Mouse (Mus musculus) skeletal muscle tissue, adult 2 months (tissue): ENCODE measurements around the gene Ankdd1a.

ENCODE experiments used
- DNase-seq: peaks from one replicate; pipeline ENCODE4 v3.0.0-alpha.2; 2012; ENCODE audit warnings: low read depth, low spot score

Gene Ankdd1a

DNA sequence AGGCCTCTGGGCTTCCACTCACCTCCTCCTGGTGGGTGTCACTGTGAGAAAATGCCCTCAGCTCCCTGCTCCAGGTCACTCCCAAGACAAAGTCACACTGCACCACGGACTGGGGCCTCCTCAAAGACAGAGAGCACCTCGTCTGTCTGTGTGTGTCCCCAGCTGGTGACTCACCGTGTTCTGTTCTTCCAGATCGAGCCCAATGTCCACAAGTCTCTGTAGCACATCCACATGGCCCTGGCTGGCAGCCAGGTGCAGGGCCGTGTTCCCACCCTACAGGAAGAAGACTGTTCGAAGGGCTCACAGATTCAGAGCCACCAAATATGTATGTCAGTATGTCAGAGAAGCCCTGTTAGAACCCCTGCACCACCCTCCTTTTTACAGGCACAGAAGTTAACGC lies 11.5 kb downstream of the Ankdd1a start:
- no peak for DNase-seq

DNA sequence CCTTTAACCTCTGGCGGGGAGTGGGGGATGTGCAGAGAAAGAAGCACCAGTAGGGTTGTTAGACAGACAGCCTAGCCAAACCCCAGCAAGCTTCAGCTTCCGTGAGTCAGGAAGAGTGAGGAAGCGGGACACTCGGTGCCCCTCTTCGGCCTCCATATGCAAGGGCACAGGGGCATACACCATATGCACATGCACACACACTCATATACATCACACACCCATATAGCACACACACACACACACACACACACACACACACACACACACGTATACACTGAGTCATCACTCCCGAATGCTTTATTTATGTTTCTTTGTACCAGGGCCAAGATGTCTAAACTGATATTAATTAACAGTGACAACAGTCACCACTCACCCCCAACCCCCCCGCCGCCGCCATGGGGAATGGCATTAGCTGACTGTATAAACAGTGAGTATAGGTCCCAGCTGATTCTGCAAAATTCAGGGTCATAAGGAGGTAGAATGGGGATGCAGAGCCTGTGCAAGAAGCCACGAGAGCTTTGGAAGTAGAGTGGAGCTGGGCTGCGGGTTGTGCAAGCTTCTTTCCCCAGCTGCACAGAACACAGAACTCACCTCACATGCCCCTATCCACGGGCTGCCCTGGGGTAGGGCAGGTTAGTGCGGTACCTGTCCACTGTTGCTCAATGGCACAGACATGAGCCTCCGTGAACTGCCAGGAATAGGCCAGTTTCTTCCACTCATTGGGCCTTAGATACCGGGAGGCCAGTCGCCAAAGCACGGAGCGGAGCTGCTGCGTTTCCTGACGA lies 17.1 kb downstream of the Ankdd1a start:
- DNase-seq: no peak

DNA sequence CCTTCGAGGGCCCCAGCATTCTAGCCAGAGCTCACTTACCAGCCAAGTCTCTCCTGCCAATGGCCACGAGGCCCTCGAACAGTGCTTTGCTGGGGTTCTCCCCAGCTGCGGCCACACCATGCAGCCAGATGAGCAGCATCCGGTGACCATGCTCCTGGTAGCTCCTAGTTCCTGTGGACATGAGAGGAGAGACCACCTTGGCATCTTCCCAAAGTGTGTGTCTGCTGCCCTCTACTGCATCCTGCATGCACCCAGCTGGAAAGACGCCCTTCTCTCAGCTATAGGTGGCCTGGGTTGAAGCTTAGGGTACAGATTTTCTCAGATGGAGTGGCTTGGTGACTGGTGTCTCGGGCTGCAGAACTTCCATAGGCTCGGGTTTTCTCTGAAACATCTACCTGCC lies 17.8 kb downstream of the Ankdd1a start:
- no peak for DNase-seq

DNA sequence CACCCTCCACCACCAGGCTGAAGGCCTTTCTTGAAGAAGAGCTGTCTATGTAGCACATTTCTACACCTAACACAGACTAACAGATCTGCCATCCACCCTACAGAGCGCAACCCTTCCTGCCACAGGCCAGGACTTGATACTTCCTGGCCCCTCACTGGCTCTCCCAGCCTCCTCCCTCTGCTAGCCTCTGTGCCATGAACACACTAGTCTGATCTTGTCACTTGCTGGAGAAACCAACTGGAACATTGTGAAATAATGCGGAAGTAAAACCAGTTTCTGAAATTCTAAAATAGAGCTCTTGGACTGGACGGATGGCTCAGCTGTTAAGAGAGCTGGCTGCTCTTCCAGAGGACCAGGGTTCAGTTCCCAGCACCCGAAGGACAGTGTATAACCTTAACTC lies 27.1 kb downstream of the Ankdd1a start:
- DNase-seq: no peak

DNA sequence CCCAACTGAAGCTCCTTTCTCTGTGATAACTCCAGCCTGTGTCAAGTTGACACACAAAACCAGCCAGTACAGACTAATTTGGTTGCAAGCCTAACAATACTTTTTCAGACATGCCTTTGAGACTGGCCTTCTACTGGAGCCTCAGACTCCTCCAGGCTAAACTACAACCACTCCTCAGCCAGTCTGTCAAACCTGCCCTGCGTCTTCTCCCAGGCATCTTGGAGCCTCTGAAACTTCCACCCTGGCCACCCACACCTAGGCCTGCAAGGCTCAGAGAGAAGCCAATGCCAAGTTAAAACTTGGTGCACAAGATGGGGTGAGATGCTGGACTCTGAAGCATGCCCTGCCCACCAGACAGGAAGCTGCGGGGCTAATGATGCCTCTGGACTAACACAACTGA lies 27.6 kb downstream of the Ankdd1a start:
- no peak for DNase-seq

DNA sequence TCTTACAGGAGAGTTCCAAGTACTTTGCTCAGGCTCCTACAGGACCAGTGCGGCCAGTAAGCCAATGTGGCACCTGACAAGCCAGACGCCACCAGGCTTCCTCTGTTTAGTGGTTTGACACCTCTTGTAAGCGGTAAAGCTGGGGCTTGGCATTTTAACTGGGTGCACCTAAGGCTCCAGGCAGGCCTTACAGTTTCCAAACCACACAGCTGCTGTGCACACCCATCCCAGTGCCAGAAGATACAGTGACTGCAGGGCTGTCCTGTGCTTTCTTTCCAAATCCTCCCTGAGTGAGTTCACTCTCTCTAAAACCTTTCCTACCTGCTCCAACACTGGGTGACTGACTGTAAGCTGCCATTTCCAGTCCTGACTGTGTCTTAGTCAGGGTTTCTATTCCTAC lies 28.5 kb downstream of the Ankdd1a start:
- DNase-seq: no peak

DNA sequence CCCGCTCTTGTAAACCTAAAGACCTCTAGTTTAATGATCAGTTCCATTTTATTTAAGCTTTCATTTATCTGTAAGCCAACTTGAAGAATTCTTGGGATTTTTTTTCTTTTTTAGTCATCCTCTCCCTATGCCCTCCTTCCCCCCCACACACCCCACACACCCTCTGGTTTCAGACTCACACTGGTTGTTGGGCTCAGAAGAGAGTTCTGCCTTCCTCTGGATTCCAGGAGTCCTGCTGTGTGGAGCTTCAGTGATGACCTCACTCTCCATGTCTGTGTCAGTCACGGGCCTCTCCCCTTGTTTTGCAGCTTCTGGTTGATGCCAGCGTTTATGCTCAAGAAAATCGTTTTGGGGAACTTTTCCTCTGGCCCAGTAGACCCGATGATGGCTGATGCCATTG lies 39.9 kb downstream of the Ankdd1a start:
- no peak for DNase-seq

DNA sequence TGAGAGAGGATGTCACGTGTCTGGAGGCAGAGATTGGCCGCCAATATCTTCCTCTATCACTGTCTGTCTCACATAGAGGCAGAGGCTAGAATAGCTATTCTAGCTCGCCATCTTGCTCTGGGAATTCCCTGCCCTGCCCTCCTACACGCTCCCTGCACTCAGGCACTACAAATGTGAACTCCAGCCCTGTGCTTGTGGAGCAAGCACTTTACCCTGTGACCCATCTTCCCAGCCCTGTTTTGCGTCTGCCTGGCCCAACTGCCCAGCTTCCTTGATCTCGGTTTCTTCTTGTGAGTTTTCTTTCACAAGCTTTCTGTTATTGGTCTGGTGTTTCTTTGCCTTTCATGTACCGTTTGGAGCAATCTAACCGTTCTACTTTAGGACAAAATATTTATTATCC lies 40.8 kb downstream of the Ankdd1a start:
- no peak for DNase-seq

DNA sequence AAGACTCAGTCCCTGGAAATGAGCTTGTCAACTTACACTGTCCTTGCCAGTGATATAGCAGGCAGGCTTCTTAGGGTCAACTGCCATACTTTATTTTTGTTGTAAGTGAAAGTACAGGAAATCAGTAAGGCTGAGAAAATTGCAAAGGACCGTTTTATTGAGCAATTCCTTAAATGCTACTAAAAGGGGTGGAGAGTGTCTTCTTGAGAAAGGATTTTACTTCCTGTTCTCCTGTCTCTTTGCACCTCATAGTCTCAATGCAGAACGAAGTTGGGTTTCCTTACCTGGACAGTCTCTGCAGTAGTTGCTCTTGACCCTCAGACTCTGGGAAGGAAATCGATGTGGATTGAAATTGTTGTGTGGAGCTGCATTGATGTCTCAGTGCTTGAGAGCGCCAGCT lies 47.2 kb downstream of the Ankdd1a start:
- no peak for DNase-seq

DNA sequence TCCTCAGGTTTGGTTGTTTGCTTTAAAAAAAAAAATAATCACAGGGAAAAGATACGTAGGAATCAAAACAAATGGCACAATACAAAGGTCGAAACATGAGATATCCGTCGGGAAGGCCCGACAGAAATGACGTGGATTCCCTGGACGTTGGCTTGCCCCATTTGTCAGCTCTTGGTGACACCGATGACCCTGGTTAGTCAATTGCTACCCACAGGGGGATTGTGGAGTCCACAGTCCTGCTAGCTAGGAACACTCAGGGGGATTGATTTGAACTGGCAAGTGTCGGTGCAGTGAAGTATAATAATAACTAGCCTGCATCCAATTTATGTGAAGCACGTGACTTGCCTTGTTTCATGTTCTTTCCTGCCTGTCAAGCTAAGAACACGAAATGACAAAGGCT lies 52.3 kb downstream of the Ankdd1a start:
- no peak for DNase-seq

DNA sequence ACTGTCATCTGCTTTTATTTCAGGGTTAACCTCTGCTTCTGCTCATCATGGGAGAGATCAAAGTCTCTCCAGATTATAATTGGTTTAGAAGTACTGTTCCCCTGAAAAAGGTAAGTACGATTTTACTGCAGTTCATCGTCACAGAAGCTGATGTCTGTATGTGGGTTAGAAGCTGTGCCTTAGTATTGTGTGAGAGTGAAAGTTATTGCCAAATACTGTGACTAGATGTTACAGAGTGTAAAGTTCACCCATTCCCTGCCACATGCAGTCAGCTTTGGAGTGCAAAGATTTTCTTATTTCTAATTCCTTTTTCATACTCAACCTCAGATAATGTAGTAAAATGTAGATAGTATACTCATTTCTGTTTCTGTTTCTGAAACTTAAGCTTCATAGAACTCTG lies 54.8 kb downstream of the Ankdd1a start:
- no peak for DNase-seq

DNA sequence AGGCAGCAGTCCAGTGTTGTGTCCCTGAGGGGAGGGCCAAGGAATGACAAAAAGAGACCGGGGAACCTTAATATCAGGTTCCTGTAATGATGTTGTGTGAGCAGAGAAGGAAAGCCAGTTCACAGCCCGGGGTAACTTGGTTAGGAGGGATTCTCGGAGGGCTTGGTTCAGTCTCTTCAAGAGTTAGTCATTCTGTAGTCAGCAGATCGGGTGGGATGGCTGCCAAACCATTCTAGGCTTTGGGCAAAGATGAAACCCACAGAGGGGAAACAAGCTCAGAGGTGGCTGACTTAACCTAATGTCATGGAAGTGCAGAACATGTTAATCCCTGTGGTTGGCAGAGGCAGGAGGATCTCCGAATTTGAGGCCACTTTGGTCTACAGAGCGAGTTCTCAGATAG lies 55.8 kb downstream of the Ankdd1a start:
- peak; percentile 25 for DNase-seq

DNA sequence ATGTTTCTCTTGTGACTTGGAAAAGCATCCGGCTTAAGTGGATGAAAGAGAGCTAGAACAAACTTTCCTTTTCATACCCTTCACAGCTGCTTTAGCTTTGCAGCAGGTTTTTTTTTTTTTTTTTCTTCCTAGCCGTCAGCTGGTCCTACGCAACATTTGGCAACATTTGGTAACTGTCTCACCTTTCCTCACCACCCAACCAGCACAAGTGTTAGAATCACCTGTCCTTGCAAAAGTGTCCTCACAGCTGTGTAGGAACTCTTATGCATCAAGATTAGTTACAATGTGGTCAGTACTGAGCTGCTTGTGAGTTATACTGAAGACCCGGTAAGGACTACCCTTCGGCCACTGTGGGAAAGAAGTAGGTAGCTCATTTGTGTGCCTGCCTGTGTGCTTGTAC lies 57.4 kb downstream of the Ankdd1a start:
- DNase-seq: peak; percentile 21

DNA sequence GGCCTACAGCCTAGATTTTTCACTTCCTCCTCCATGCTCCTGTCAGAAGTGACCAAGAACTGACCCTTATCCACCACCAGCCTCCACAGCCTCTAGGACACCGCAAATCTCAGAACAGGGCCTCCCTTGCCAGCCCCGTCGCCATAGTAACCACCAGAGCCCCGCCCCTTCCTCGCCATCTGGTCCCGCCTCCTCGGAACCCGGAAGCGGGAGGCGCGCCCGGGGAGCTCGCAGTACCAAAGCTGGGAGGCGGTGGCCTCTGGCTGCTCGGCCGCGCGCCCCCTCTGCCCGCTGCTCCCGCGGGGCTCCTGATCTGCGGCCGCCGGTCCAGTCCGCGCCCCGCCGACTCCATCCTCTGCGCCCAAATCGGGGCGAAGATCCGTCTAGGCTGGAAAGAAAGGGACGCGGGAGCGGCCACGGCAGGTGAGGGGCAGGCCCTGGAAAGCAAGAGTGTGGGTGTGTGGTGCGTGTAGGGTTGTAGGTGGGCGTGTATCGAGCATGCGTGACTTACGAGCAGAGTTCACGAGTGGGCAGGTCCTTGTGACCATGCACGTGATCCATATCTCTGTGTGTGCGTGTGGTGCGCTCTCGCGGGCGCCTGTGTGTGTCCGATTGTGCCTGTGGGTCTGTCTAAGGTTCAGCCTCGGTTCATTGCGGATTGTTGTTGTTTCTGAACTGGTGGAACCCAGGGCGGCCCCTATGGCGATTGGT lies 59.1 kb downstream of the Ankdd1a start, which contains the start of gene Spg21:
Gene Spg21, plus strand, starts transcription at position 216 of the 711 bp plus-strand sequence.
- DNase-seq: peak; percentile 89

DNA sequence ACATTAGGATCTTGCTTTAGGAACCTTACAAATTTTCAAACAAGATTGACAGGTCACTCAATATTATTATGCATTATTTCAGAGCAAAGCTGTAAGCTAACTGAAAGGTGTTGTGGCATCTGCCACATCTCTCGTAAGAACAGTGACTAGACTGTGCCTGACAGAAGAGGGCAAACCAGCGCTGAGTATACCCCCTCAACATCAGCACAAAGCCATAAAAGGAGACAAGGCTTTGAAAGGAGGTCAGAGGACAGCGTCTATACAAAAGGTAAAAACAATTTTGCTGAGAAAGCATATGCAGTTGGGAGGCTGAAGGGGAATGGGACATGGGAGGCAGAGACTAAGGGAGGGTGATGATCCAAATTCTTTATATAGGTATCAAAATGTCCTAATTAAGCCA lies 59.8 kb downstream of the Ankdd1a start:
- DNase-seq: no peak

DNA sequence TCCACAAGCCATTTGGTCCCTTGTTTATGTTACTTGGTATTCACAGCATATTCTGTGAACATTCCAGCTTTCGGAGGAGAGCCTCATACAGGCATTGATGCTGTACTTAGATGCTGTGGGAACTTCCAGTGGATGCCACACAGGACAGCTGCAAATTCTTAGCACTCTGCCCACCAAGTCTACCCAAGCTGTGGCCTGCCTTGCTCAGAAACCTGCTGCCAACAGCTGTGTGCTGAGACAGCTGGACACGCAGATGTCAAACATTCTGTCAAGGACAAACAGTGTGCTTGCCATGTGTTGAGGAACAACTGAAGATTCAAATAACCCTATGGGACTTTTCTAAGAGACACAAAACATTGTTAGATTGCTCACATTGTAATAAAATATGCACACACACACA lies 61.0 kb downstream of the Ankdd1a start:
- no peak for DNase-seq

DNA sequence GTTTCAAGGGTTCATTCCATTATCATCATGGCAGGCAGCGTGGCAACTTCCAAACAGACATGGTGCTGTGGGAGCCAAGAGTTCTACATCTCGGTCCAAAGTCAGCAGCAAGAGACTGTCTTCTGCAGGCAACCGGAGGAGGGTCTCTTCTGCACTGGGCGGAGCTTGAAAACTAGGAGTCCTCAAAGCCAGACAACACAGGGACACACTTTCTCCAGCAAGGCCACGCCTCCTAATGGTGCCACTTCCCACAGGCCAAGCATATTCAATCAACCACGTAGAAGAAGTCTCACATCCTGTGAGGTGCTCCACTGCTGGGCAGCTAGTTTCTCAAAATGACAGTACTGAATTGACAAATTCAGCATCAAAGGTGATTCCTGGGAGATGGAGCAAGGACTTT lies 72.0 kb downstream of the Ankdd1a start:
- no peak for DNase-seq

DNA sequence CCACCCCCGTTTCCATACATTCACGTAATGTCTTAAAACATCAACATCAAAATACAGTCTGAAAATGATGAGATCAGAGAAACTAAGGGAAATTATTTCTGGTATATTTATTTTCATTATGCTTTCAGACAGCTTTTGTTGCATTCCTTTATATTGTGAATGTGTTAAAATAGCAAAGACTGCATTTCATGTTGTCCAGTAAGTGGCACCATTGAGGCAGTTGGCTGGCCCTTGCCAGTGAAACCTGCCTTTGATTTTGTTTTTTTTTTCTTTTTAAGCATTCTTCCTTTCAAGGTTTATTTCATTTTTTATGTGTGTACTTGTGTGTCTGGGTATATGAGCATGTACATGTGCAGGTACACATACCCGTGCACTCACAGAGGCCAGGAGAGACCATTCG lies 75.3 kb downstream of the Ankdd1a start:
- DNase-seq: no peak
